Mouse (Mus musculus) c-Kit-positive CD71-negative TER-119-negative erythroid progenitor cells, embryonic 14.5 days (primary cell): Measurements from ENCODE around the gene 2010003K11Rik.

ENCODE experiments used
- DNase-seq: peaks from one replicate; pipeline ENCODE4 v3.0.0-alpha.2; 2013; ENCODE audit warnings: low read depth

2010003K11Rik gene

DNA sequence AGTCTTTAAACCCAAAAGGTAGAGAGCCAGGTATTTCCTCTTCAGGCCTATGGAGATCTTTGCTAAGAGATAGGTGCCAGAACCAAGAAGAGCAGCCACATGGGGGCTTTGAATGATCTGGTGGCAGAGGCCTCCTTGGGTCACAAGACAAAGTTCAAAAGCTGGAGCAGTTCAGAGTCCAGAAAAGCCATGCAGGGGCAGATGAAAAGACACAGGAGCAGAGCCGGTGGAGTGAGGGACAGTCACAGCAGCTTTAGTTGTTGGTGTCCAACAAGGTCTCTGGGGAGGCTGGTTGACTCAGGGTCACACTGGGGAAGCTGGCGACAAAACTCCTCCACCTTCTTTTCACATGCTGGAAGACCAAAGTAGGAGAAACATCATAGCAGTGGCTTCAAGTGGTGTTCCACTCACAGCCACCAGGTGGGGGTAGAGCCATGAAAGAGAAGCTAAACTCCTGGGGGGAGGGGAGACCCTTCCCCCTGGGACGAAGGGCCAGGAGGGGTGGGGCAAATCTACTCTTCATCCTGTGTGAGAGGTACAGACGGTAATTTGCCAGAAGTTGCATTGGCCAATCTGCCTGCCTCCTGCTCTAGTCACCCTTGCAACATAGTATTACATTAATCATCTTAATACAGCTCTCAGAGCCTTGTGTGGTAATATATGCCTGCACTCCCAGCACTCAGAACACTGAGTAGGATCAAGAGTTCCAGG, 965 bp downstream of the 2010003K11Rik start:
- DNase-seq, result peak; percentile 70

DNA sequence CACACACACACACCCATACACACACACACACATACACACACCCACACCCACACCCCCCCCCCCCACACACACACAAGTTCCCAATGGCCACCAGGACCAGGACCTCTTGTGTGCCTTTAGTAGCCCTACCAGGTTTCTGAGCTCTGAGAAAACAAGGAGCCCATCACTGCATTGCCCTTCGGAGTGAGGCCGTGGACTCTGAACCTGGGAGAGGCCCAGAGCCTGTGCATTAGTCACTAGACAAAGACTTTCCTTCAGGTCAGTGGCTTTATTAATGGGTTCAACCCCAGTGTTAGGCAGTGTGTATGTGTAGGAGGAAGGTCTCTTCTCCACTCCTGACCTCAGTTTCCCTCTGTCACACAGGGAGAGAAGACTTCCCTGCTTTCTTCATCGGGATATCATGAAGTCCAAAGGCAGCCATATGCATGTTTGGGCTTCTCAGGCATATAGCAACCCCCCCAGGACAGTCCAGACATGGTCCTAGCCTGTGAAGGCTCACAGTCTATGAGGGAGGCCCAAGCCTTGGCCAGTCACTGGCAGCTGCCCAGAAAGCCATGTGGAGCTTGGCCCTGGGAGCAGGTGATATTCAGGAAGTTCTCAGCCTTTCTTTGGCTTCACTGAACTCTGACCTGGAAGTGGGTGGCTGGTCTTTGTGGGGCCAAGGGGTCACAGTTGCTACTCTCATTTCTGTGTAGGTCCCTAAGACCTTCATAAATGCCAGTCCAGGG, 1.7 kb downstream of the 2010003K11Rik start:
- DNase-seq, result no peak

DNA sequence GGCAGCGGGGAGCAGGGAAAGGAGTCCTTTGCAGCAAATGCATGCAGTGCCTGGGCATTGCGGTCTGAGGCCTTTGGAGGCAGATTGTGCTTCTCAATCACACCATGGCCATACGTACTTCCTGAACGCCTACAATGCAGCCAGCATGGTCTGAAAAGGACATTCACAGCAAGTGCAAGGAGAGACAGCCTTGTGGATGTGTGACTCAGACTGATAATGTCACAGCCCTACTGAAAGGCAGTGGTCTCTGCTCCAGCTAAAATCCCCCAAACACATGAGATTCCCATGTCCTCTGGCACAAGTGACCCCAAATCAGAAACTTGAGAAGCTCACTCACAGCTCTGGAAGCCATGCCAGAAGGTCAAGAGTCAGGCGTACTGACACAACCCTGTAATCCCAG, 2.6 kb downstream of the 2010003K11Rik start:
- DNase-seq, result no peak

DNA sequence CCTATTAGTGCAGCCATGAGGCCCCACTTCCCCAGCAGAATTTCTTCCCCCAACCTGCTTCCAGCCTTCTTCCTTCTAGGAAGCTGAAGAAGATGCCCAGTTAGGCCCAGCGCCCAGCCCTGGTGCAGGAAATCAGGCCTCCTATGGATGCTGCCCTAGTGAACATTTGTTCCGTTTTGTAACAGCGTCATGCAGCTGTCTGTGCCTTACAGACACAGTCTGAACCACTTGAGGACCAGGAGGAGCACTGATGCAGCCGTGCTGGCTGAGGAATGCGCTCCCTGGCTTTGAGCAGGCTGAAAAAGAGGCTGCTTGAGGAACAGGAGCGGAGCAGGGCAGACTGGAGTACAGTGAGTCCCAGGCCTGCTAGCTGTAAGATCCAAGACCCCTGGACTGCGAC, 3.7 kb downstream of the 2010003K11Rik start:
- DNase-seq, result no peak

DNA sequence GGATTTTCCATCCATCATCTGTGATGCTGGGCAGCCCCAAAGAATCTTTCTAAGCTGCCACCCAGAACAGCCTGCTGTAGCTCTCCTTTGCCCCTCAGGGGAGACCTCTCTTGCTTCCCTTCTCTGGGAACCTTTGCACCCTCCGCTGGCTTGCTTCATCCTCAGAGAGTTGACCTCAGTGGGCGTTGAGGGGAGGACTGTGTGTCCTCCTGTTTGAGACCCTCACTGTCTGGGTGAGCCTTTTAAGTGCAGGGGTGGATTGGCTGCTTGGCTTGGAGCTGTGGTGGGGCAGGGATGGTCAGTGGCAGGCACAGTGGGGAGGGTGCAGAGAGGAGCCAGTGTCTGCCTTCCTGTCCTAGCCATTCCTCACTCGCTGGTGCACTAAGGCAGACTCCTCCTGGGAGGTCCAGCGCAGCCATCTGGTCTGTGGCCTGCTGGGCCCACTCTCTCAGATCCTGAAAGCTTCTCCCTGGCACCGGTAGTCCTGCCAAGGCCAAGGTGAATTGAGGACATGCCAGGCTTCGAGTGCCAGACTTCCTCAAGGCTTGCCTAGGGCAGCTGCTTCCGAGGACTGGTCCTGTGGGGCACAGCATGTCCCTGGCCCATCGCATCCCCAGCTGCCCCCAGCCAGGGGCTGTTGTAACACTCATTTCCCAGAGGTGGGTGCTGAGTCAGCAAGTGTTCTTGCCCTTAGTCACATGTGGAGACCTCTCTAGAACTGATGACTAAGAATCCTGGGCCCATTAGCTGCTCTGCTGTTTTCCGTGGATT, 5.7 kb downstream of the 2010003K11Rik start:
- no peak for DNase-seq

DNA sequence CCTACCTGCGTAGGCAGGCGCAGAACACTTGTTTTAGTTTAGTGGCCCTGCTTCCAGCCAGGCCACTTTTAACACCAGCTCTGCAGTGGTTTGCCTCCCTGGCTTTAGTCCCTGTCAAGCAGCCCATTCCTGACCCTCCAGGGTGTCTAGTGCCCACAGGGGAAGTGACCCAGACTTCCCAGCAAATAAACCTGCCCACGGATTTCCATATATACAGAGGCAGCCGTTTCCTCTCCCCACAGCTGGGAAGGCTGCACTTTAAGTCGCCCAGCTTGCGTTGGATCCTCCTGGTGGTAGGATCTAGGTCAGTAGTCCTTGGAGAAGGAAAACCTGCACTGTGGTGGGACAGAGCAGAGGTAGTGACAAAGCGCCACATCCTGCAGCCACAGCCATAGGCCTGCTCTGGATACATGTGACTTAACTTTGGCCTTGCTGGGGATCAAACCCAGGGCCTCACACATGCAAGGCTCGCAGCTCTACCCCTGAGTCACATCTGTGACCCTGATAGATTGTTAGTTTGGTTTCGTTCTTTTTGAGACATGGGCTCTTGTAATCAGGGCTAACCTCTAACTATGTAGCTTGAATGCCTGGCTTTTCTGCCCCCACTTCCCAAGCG, 7.2 kb downstream of the 2010003K11Rik start:
- DNase-seq, result no peak

DNA sequence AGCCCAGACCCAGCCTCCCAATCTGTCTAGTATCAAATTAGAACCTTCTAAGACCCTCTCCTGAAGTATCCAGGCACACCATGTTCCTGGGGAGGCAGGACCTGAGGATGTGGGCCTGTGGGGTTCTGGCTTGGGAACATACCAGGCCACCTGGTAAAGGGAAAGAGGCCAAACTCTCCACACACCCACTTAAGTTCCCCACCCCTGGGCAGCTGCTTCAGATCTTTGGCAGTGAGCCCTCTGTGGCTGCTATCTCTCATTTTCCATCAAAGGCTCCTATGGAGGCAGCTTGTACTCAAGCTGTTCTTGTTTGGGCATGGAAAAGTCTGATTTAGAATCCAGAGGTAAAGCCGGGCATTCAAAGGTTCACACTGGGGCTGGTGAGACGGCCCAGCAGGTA, 10.5 kb downstream of the 2010003K11Rik start:
- DNase-seq, result no peak

DNA sequence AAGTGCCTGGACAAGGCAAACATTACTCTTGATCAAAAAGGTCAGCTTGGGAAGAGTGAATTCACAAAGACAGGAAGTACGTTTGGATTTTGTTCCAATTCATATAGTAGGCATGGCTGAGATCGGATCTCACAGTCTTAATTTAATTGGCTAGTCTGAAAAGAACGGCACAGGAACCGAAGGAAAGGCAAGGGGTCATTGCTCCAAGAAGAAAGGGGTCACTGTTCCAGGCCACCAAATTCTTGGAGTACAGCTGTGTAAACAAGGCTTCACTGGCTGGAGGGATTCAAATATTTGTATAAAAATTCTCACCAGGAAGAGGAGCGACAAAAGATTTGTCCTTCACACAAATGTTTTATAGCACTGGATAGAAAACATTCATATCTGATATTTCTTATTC, 13.4 kb downstream of the 2010003K11Rik start:
- DNase-seq, result no peak

DNA sequence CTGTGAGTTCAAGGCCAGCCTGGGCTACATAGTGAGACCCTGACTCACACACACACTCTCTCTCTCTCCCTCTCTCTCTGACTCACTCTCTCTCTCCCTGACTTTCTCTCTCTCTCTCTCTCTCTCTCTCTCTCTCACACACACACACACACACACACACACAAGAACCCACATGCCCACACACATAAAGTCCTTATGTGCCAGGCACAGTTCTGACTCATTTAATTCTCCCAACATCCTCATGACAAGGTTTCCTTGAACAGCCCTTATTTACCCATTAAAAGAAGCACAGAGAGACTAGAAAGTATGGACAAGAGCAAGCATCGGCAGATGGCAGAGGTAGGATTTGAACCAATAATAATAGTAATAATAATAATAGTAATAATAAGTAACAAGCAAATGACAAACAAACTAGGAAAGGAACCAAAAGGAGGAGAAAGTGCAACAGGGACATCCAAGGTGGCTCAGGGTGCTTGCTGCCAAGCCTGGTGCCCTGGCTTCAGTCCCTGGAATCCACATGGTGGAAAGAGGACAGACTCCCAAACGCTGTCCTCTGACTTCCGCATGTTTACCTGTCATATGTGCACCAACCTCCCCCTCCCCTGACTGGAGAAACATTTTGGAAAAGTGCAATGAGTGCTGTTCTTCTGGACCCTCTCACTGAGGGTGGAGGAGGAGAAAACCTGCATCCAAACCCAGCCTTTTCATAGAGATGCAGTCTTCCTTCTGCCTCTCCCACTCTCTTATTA, 16.1 kb downstream of the 2010003K11Rik start:
- DNase-seq, result no peak

DNA sequence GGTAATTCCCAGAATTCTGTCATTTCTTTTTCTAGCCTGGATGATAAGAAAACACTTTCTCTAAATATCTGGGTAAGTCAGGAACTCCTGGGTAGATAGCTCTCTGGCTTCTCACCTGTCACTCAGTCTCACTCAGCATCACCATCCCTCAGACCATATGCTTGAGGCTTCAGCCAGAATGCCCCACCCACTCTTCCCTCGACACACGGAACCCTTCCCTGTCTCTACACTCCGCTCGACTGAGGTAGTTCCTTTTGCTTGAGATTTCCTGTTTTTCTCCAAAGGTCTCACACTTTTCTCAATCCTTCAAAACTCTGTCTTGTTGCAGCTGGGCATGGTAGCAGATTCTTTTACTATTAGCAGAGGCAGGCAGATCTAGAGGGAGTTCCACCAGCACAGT, 17.1 kb downstream of the 2010003K11Rik start:
- no peak for DNase-seq

DNA sequence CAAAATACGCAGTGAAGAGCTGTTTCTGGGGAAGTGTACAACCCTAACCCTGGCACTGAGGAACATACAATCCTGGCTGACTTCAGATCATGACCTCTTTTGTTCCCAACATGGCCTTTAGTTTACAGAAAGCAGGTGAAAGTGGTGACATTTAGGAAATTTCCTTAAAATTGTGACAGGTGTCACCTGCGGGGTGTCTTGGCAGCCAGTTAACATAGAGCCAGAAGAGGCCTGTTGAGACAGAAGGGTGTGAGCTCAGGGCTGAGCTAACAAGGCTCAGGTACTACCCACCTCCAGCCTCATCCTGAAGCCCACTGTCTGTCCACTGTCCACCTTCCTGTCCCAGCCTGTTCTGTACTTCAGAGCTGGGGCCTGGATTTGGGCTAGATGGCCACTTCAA, 18.3 kb downstream of the 2010003K11Rik start:
- DNase-seq, result no peak

DNA sequence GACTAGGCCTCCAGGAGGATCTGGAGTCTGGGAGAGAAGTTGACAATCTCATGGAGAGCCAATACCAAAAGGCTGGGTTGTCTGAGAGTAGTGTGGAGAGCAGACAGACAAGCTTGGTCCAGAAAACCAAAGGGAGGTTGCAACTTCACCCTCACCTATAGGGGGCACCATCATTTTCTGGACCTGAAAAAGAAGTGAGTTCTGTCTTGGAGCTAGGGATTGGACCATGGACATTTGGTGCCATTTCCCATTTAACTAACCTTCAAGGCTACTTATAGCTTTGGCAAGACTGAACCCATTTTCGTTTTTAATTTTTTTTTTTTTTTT, 20.2 kb downstream of the 2010003K11Rik start:
- DNase-seq, result no peak

DNA sequence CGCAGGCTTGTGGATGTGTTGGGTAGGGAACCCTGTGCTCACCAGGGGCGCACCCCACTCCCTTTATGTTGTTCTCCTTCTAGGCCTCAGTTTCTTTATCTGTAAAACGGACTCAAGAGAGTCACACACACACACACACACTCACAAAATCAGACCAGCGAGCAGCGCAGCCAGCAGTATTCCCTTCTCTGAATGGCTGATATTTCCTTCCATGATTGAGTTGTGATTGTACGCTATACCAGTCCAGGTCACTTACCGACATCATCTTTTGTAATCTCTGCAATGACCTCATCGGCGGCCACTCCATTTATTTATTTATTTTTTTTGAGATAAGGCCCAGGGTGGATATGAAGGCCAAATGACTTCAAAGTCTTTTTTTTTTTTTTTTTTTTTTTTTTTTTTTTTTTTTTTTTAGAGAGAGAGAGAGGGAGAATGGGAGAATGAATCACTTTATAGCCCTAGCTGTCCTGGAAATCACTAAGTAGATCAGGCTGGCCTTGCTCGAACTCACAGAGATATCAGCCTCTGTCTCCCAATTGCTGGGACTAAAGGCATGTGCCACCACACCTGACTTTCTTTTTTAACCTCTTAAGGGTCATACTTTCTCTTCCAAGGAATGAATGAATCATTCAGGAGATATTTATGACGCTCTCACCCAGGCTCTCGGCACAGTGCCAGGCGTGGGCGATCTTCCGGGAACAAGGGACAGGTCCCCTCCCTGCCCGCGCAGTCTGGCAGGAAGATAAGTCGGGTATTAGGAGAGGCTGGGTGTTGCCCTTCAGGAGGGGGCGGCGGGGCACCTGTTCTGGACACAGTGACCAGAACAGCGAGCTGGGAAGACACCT, 20.8 kb downstream of the 2010003K11Rik start, which contains the start of gene Syt12:
TSS of gene Syt12 (minus strand) at position 103 of the 845 bp plus-strand sequence.
- no peak for DNase-seq

DNA sequence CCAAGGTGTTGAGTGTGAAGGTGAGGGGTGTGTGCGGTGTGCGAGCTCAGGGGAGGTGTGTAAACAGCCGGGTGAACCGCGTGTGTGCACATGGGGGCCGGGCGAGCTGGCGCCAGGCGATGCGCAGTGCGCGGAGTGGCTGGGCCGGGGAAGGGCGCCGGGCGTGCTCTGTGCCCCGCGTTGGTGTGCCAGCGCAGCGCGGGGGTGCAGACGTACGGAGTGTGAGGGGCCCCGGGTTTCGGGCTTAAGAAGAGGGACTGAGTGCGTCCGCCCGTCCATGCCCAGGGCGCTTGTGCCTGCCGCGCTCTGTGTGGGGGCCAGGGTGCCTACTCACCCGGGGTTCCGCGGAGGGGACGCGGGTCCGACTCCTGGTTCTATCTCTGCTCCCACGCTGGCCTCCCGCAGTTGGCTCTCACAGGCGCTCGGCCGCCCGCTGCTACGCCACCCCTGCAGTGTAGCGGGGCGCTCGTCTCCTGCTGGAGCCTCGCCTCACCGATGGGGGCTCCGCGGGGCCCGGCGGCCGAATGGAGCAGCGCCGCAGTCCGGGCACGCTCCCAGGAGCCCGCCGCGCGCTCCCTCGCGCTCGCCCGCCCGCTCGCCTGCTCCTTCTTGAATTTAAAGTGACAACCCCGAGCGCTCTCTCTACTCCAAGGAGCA, 21.7 kb downstream of the 2010003K11Rik start:
- no peak for DNase-seq

DNA sequence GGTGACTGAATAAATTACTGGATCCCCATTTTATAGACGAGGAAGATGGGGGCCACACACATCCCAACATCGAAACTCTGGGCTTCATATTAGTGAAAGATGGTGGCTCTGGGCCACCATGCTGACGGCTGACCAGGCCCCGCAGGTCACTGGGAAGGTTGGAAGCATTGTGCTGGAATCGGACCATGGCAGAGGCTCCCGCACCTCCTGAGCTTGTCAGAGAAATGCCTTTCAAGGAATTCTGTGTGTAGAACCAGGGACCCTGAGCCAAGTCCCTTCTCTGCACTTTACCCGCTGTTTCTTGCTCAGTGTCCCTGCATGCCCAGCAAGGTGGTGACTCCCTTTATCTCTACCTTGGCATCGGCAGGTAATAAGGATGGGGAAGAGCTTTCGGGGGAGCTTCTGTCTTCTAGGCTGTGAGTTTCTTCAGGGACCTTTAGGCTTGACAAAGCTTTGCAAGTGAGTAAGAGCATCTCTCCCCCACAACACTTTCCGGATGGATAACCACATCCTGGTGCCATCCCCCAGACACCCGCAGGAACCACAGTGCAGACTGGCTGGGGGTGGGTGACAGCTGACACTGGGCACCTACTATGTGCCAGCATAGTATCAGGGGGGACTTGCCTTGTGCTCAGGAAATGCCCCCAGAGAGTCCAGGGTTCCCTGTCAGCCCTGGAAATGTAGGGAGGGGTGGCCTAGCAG, 23.0 kb downstream of the 2010003K11Rik start:
- no peak for DNase-seq

DNA sequence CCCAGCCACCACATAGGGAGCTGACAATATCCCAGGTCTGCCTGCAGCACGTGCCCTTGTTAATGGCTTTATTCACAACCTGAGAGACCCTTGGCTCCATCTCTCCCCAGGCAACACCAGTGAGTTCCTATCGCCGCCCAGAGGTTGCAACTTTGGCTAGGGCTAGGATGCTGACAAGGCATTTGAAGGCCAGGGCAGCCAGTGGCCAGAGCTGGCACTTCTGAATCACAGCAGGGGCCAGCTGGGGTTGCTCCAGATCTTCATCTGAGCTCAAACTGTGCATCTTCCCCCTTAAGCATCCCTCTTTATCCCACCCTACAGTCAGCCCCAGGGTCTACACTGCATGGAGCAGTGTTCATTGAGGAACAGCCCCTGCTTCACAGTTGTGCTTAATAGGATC, 23.6 kb downstream of the 2010003K11Rik start:
- no peak for DNase-seq

DNA sequence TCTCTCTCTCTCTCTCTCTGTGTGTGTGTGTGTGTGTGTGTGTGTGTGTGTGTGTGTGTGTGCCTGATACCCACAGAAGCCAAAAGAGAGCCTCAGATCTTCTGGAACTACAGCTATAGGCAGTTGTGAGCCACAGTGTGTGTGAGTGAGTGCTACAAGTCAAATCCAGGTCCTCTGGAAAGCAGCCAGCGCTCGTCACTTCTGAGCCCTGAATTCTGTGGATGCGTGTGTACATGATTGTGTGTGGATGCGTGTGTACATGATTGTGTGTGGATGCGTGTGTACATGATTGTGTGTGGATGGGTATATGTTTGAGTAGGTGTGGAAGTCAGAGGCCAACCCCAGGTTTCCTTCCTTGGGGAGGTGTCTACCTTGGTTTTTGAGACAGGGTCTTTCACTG, 24.8 kb downstream of the 2010003K11Rik start:
- no peak for DNase-seq

DNA sequence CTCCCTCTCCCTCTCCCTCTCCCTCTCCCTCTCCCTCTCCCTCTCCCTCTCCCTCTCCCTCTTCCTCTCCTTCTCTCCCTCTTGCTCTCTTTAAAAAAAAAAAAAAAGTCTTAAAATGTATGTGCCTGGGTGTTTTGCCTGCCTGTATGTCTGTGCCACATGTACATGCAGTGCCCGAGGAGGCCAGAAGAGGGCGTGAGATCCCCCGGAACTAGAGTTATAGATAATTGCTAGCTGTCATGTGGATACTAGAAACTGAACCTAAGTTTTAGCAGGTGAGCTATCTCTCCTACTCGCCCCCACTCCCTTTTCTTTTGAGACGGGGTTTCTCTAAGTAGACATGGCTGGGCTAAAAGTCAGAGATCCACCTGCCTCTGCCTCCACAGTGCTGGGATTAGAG, 30.0 kb downstream of the 2010003K11Rik start:
- no peak for DNase-seq

DNA sequence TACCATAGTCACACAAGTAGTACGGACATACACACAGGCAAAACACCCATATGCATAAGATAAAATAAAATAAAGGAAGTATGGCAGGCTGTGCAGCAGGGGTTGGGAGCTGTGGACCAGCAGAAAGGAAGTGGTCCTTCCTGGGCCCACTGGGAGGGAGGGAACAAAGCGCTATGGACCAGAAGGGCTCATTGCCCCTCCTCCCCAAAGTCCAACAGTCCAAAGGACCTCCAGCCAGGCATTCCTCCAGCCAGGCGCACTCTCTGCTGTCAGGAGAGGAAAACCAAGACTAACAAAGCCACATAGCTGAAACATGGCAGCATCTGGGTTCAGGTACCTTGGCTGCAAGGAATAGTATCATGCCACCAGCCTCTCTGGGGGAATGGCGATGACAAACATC, 33.7 kb downstream of the 2010003K11Rik start:
- no peak for DNase-seq

DNA sequence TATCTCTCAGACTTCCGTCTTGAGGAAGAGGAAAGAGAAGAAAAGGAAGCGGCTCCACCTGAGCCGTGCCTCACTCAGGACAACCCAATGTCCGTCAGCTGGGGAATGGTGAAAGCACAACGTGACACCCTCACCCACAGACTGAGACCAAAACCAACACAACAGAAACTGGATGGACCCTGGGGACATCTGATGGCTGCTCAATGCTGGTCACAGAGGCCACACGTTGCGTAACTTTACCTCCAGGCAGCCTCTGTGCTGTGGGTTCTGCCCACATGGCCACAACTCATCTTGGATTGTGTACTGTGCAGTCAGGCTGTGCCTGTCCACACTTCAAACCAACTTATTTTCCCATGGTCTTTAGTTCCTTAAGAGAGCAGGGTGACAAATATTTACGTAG, 36.4 kb downstream of the 2010003K11Rik start:
- no peak for DNase-seq
